Mouse (Mus musculus) A20 (cell line): ENCODE data around the gene Pgs1.

Experiments
- DNase-seq: peaks from one replicate; pipeline ENCODE4 v3.0.0-alpha.2; 2011; ENCODE audit warnings: low read depth, low spot score

The Pgs1 gene

GRCm38 (mm10) chr11:117963091-117963793 is 22.9 kb upstream of the Pgs1 start:
- peak; percentile 83 for DNase-seq

- no peak for DNase-seq
These were observed 22.2 kb upstream of the Pgs1 start for GRCm38 (mm10) chr11:117963872-117964271.

GRCm38 (mm10) chr11:117964294-117964693 is 21.8 kb upstream of the Pgs1 start:
- DNase-seq = no peak

- no peak for DNase-seq
These were observed 21.0 kb upstream of the Pgs1 start for GRCm38 (mm10) chr11:117965052-117965451.

GRCm38 (mm10) chr11:117965561-117965981 is 20.5 kb upstream of the Pgs1 start:
- no peak for DNase-seq

DNA sequence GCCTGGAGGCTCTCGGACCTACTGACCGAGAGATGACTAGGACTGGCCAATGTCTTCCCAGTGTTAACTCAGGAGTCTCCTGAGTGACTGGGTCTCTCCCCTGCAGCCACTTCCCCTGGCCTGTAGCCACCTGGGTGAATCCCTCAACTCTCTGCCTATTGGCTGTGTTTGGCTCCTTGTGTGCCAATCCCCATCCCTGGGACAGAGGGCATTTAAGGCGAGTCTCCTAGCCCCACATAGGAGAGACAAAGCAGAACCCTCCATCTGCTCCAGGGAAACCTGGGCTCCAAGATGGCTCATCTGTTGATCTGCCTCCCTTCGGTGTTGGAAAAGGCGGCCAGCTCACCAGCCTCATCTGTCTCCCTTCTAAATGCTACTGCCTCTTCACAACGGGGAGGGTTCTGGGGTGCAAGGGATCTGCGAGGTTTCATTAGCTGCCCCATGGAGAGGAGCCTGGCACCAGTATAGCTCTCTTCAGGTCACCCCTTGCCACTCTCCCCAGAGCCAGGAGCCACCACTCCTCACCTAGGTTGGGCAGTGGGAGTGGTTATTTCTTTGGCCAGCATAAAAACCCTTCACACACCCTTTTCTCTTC is 19.5 kb upstream of the Pgs1 start:
- DNase-seq = no peak

- DNase-seq = no peak
These were observed 18.7 kb upstream of the Pgs1 start for GRCm38 (mm10) chr11:117967249-117968015.

- no peak for DNase-seq
These were observed 17.9 kb upstream of the Pgs1 start for GRCm38 (mm10) chr11:117968016-117968671.

DNA sequence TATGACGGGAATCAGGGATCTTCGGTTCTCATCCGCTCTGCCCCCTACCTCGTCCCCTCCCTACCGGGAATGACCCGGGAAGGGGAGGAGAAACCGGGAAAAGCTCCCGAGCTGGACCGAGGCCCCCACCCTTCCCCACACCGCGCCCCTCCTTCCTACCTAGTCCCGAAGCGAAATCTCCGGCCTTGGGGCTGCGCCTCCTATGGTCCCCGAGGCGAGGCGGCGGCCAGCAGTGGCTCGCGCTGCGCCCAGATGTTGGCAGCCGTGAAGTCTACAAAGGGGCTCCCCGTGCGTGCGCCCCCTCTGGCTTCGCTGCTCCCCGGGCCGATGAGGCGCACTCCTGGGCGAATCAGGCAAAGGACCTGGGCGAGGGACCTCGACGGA is 17.4 kb upstream of the Pgs1 start:
- DNase-seq = no peak

- DNase-seq = peak; percentile 75
These were observed 16.8 kb upstream of the Pgs1 start for GRCm38 (mm10) chr11:117969100-117969944.

- DNase-seq = peak; percentile 84
These were observed 15.9 kb upstream of the Pgs1 start, which contains the start of gene Socs3 for GRCm38 (mm10) chr11:117969945-117970872. Gene Socs3 (minus strand): TSS chr11:117970047.

DNA sequence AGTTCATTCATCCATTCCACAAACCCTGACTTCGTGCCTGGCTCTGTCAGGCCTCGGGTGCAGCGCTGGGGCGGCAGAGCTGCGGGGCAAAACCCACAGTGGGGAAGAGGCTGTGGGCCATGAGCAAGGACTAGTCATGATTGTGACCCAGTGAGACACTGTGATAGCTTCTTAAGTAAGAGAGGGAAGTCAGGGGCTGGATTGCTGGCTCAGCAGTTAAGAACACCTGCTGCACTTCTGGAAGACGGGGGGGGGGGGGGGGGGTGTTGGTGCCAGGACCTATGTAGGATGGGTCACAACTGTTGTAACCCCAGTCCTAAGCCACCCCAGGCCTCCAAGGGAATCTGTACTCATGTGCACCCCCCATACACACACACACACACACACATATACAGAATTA is 15.0 kb upstream of the Pgs1 start:
- DNase-seq = no peak

GRCm38 (mm10) chr11:117971646-117972242 is 14.3 kb upstream of the Pgs1 start:
- DNase-seq = peak; percentile 29

DNA sequence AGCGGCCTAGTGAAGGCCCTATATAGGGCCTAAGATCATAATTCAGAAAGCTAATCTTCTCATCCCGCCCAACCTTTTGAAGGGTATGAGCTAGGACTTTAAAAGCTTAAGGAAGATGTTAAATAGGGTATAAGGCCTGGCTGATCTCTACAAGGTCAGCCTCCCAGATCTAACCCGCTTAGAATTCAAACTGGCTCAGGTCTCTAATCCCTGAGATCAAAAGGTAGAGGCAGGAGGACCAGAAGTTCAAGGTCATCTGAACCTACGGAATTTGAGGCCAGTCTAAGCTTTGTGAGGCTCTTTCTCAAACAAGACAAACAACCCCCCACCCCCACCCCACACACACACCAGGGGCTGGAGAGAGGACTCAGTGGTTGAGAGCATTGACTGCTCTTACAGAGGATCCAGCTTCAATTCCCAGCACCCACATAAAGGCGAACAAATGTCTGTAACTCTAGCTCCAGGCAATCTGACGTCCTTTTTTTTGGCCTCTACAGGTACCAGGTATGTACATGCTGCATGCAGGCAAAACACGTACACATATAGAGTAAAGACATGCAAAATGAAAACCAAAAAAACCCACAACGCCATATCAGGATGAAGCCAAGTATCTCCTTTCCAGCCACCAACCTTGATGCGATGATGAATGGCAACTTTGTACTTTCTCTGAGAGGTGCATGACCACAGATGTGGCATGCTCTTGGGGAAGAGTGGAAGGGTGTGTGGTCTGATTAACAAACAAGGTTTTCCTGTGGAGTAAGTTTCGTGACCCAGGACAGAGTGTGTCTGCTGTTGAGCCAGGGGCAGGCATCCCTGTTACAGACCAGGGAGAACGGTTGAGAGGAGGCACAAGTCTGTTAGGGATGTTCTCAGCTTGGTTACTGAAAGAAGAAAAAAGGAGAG is 13.2 kb upstream of the Pgs1 start:
- no peak for DNase-seq

DNA sequence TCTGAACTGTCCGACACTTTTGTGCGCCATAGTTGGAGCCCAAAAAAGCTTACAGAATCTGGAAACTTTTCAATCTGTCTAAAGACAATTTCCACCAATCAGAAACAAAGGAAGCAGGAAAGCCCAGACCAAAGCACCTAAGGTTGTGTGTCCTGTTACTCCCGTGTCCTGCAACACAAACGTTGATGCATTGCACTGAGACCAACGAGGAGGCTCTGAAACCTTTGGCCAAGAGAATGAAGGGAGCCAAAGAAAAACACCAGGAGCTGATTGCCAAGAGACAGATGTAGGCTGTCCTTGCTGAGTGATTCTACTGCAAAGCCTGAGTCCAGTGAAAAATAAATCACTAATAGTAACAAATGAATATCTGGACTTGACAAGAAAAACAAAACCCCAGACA is 12.5 kb upstream of the Pgs1 start:
- DNase-seq = no peak

- no peak for DNase-seq
These were observed 11.6 kb upstream of the Pgs1 start for GRCm38 (mm10) chr11:117974327-117975125.

GRCm38 (mm10) chr11:117975211-117975967 is 10.7 kb upstream of the Pgs1 start:
- no peak for DNase-seq
